Mouse (Mus musculus): ENCODE data around the gene Cdc42bpg. TPM values are rescaled to one million over a fixed set of nuclear protein-coding genes. Genes with fewer than 3 reads are reported as not detected.

Gene Cdc42bpg
- polyA plus RNA-seq, 2 experiments, result 2.0 to 15.2 TPM

GRCm38 (mm10) chr19:6347615-6348014 is 41.4 kb downstream of the Cdc42bpg start:
- peaks cover 47% of the 10 kb centered on the region for H3K36me3 ChIP-seq (ENCODE audit: control insufficient read depth, insufficient read depth, low read length)
- TF ChIP-seq POLR2A (IDR thresholded peaks at IDR 0.05; ENCODE audit: borderline replicate concordance, extremely low read depth, insufficient read depth, insufficient read length), result no peak

GRCm38 (mm10) chr19:6348717-6349116 is 42.5 kb downstream of the Cdc42bpg start:
- WGBS, result 18% methylated on average over 9 of the region's 9 CpGs
- Histone ChIP-seq H3K27me3 (ENCODE audit: control insufficient read depth, insufficient read depth, low read length) (no peaks in the 10 kb centered on the region), H3K9me3 (ENCODE audit: control insufficient read depth, low read length) (no peaks in the 10 kb centered on the region), H3K36me3 (ENCODE audit: control insufficient read depth, insufficient read depth, low read length) (peaks cover 54% of the 10 kb centered on the region), H3K4me3 (replicated peaks; ENCODE audit: low read length) (no peak overlapping the region), H3K4me1 (ENCODE audit: control insufficient read depth, insufficient read depth, low read length) (no peaks in the 10 kb centered on the region), H3K4me2 (replicated peaks; ENCODE audit: low read depth, low read length, severe bottlenecking) (no peak overlapping the region), H3K9ac (ENCODE audit: low read depth, low read length, severe bottlenecking) (peak overlapping the region; percentile 25; the same call in 1 of the 2 replicates), H3K27ac (replicated peaks; ENCODE audit: low read depth, low read length) (no peak overlapping the region; the same call in 1 of the 2 replicates)
- no peak for TF ChIP-seq POLR2A (IDR thresholded peaks at IDR 0.05; ENCODE audit: borderline replicate concordance, extremely low read depth, insufficient read depth, insufficient read length)
- no peak for ATAC-seq (ENCODE audit: low FRiP score, low read depth)
- DNase-seq (ENCODE audit: low spot score), result no peak

More at GRCm38 (mm10) chr19:6347615-6348014, 41.4 kb downstream of the Cdc42bpg start:
- Histone ChIP-seq H3K27ac (replicated peaks; ENCODE audit: low read depth, low read length) (no peak overlapping the region), H3K27me3 (ENCODE audit: control insufficient read depth, insufficient read depth, low read length) (no peaks in the 10 kb centered on the region), H3K9me3 (ENCODE audit: control insufficient read depth, low read length) (no peaks in the 10 kb centered on the region), H3K9ac (ENCODE audit: low read depth, low read length, severe bottlenecking) (no peak overlapping the region), H3K4me1 (ENCODE audit: control insufficient read depth, insufficient read depth, low read length) (no peaks in the 10 kb centered on the region), H3K4me2 (replicated peaks; ENCODE audit: low read depth, low read length, severe bottlenecking) (no peak overlapping the region), H3K4me3 (replicated peaks; ENCODE audit: low read length) (no peak overlapping the region)
- no peak for DNase-seq (ENCODE audit: low spot score)
- no peak for ATAC-seq (ENCODE audit: low FRiP score, low read depth)
- WGBS, result 93% methylated on average over 4 of the region's 4 CpGs

- ATAC-seq (ENCODE audit: low FRiP score, low read depth) (no peak), DNase-seq (ENCODE audit: low spot score) (no peak)
- Histone ChIP-seq H3K4me1 (ENCODE audit: control insufficient read depth, insufficient read depth, low read length) (no peaks in the 10 kb centered on the region), H3K4me2 (replicated peaks; ENCODE audit: low read depth, low read length, severe bottlenecking) (no peak overlapping the region), H3K9ac (ENCODE audit: low read depth, low read length, severe bottlenecking) (peak overlapping the region; percentile 25; the same call in 1 of the 2 replicates), H3K36me3 (ENCODE audit: control insufficient read depth, insufficient read depth, low read length) (peaks cover 54% of the 10 kb centered on the region), H3K4me3 (replicated peaks; ENCODE audit: low read length) (no peak overlapping the region), H3K9me3 (ENCODE audit: control insufficient read depth, low read length) (no peaks in the 10 kb centered on the region), H3K27ac (replicated peaks; ENCODE audit: low read depth, low read length) (no peak overlapping the region; the same call in 1 of the 2 replicates), H3K27me3 (ENCODE audit: control insufficient read depth, insufficient read depth, low read length) (no peaks in the 10 kb centered on the region)
- no peak for TF ChIP-seq POLR2A (IDR thresholded peaks at IDR 0.05; ENCODE audit: borderline replicate concordance, extremely low read depth, insufficient read depth, insufficient read length)
- 19% methylated on average over 13 of the region's 14 CpGs for WGBS
Measured at GRCm38 (mm10) chr19:6349215-6349983, 43.1 kb downstream of the Cdc42bpg start.

DNA sequence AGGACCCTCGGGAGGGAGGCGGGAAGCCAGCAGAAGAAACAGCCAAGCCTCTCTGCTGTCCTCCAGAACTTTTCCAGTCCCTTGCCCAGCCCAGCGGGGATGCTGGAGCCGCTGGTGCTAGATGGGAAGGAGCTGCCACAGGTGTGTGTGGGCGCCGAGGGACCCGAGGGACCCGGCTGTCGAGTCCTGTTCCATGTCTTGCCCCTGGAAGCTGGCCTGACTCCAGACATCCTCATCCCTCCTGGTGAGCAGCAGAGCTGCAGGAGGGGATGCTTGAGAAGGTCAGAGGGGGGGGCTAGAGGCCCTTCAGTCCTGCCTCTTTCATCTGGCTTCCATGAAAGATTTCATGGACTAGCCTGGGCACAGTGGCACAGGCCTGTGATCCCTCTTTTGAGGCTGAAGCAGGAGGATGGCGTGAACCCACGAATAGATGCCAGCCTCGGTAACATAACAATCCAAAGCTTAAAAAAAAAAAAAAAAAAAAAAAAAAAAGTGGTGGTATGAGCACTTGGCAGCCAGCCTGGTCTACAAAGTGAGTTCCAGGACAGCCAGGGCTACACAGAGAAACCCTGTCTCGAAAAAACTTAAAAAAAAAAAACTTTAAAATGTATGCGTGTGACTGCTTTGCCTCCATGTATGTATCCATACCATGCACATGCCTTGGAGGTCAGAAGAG is 45.3 kb downstream of the Cdc42bpg start:
- 65% methylated on average over 14 of the region's 14 CpGs for WGBS
- no peak for ATAC-seq (ENCODE audit: low FRiP score, low read depth)

DNA sequence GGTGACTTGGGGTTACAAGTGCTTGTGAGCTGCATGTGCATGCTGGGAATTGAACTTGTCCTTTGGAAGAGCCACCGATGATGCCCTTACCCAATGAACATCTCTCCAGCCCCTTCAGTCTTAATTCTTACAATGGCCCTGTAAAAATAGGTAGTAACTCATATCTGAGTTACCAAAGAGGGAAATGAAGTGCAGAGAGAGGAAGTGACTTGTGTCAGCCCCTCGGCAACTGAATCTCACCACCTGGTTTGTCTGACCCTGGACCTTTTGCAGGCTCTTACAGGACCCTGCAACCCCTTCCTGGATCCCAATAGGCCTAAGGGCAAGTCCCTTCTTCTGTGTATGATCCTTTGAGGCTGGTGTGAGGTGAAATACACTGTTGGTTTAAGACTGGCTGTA is 45.9 kb downstream of the Cdc42bpg start:
- Histone ChIP-seq H3K36me3 (ENCODE audit: control insufficient read depth, insufficient read depth, low read length) (peaks cover 33% of the 10 kb centered on the region), H3K9ac (ENCODE audit: low read depth, low read length, severe bottlenecking) (no peak overlapping the region), H3K27ac (replicated peaks; ENCODE audit: low read depth, low read length) (no peak overlapping the region), H3K27me3 (ENCODE audit: control insufficient read depth, insufficient read depth, low read length) (no peaks in the 10 kb centered on the region), H3K9me3 (ENCODE audit: control insufficient read depth, low read length) (no peaks in the 10 kb centered on the region), H3K4me3 (replicated peaks; ENCODE audit: low read length) (no peak overlapping the region), H3K4me1 (ENCODE audit: control insufficient read depth, insufficient read depth, low read length) (no peaks in the 10 kb centered on the region), H3K4me2 (replicated peaks; ENCODE audit: low read depth, low read length, severe bottlenecking) (no peak overlapping the region)
- no peak for ATAC-seq (ENCODE audit: low FRiP score, low read depth)
- DNase-seq (ENCODE audit: low spot score), result no peak
- no peak for TF ChIP-seq POLR2A (IDR thresholded peaks at IDR 0.05; ENCODE audit: borderline replicate concordance, extremely low read depth, insufficient read depth, insufficient read length)
- 88% methylated on average over 2 of the region's 2 CpGs for WGBS

More for the DNA sequence above, 45.3 kb downstream of the Cdc42bpg start:
- no peak for TF ChIP-seq POLR2A (IDR thresholded peaks at IDR 0.05; ENCODE audit: borderline replicate concordance, extremely low read depth, insufficient read depth, insufficient read length)
- Histone ChIP-seq H3K4me3 (replicated peaks; ENCODE audit: low read length) (no peak overlapping the region), H3K27ac (replicated peaks; ENCODE audit: low read depth, low read length) (no peak overlapping the region), H3K4me2 (replicated peaks; ENCODE audit: low read depth, low read length, severe bottlenecking) (no peak overlapping the region), H3K27me3 (ENCODE audit: control insufficient read depth, insufficient read depth, low read length) (no peaks in the 10 kb centered on the region), H3K4me1 (ENCODE audit: control insufficient read depth, insufficient read depth, low read length) (no peaks in the 10 kb centered on the region), H3K9me3 (ENCODE audit: control insufficient read depth, low read length) (no peaks in the 10 kb centered on the region), H3K9ac (ENCODE audit: low read depth, low read length, severe bottlenecking) (no peak overlapping the region), H3K36me3 (ENCODE audit: control insufficient read depth, insufficient read depth, low read length) (peaks cover 38% of the 10 kb centered on the region)
- DNase-seq (ENCODE audit: low spot score), result no peak
